In the genomic region with DNA sequence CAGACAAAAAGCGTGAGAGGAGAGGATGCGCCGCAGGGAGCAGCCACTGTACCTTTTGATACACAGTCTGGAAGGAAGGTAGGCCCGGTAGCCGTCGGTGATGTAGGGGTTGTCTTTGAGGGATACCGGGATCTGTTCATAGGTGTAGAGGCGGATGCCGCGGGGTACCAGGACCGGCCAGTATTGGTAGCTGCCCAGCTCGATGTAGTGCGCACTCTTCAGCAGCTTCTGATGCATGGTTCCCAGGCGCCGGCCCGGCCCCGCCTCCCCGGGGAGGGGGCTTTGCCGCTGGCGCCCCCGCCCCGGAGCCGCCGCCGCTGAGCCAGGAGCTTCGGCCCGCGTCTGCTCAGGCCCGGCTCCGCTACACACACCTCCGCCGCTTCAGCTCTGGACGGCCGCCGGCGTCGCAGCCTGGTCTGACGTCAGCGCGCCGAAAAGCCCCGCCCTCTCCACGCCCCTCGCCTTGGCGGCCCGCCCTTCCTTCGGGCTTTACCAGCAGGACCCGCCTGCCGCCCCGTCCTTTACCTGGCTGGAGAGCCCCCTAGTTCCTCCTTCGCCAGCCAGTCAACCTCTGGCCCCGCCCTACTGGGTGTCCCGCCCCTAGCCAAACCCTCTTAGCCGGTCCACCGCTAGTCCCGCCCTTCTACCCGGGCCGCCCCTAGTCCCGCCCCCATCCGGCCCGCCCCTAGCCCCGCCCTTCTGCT, we compare ENCODE assay signal across 8 mouse cellular contexts. TPM values are rescaled to one million over a fixed set of nuclear protein-coding genes. Genes with fewer than 3 reads are reported as not detected.
A peak's percentile ranks its signal among the peaks of the same experiment; 100 is the strongest.
DNase-seq lines count a peak whose midpoint lies in the region; ATAC-seq lines count a peak whose summit lies in the region.

A gene (minus strand): TSS at position 390 of the 704 bp plus-strand sequence.

- H3K4me1 ChIP-seq in brown adipose tissue, adult 24 weeks (ENCODE audit: control insufficient read depth, insufficient read depth, insufficient read length, low read length): peaks cover 5% of the 10 kb centered on the region; the same call in 1 of the 2 replicates
- H3K4me1 ChIP-seq in heart, embryonic 14.5 days (ENCODE audit: control insufficient read depth in 2 of 2, insufficient read depth in 2 of 2, low read length in 2 of 2): no peaks in the 10 kb centered on the region; a peak in 1 of 4 replicates
- H3K4me1 ChIP-seq in liver, embryonic 13.5 days (replicated peaks): peaks cover 22% of the 10 kb centered on the region
- H3K4me1 ChIP-seq in stomach, embryonic 16.5 days (ENCODE audit: control insufficient read depth, insufficient read depth, low read length): peaks cover 4% of the 10 kb centered on the region; the same call in 1 of the 2 replicates

- peak within 1 kb of the TSS; percentile 85 for H3K4me2 ChIP-seq in heart, embryonic 14.5 days (ENCODE audit: low read length)
- H3K4me2 ChIP-seq in liver, embryonic 13.5 days: peak within 1 kb of the TSS; percentile 98
- peak within 1 kb of the TSS; percentile 72 for H3K4me2 ChIP-seq in stomach, embryonic 16.5 days (ENCODE audit: low read depth, low read length)

- H3K36me3 ChIP-seq in heart, embryonic 14.5 days (ENCODE audit: control insufficient read depth, insufficient read depth, low read length): no peaks in the 10 kb centered on the region
- H3K36me3 ChIP-seq in liver, embryonic 13.5 days: no peaks in the 10 kb centered on the region
- H3K36me3 ChIP-seq in stomach, embryonic 16.5 days (ENCODE audit: control insufficient read depth, insufficient read depth, low read length): no peaks in the 10 kb centered on the region

- no peaks in the 10 kb centered on the region for H3K9me3 ChIP-seq in heart, embryonic 14.5 days (ENCODE audit: control insufficient read depth, low read length)
- no peaks in the 10 kb centered on the region for H3K9me3 ChIP-seq in liver, embryonic 13.5 days (replicated peaks)
- no peaks in the 10 kb centered on the region for H3K9me3 ChIP-seq in stomach, embryonic 16.5 days (replicated peaks; ENCODE audit: control insufficient read depth, low read length)

- peak within 1 kb of the TSS; percentile 69 for H3K4me3 ChIP-seq in brown adipose tissue, adult 24 weeks (ENCODE audit: insufficient read depth, low read depth, low read length)
- peak within 1 kb of the TSS; percentile 57 to 58 for H3K4me3 ChIP-seq in heart, embryonic 14.5 days (ENCODE audit: control insufficient read depth in 1 of 2, insufficient read depth in 1 of 2, low read depth in 1 of 2, low read length in 2 of 2)
- peak within 1 kb of the TSS; percentile 73 for H3K4me3 ChIP-seq in liver, embryonic 13.5 days (replicated peaks)
- peak within 1 kb of the TSS; percentile 74 for H3K4me3 ChIP-seq in stomach, embryonic 16.5 days (replicated peaks; ENCODE audit: low read length)

- no peaks in the 10 kb centered on the region for H3K27me3 ChIP-seq in heart, embryonic 14.5 days (ENCODE audit: control insufficient read depth, insufficient read depth, low read length)
- H3K27me3 ChIP-seq in liver, embryonic 13.5 days: peaks cover 24% of the 10 kb centered on the region
- H3K27me3 ChIP-seq in stomach, embryonic 16.5 days (ENCODE audit: control insufficient read depth, insufficient read depth, low read length): no peaks in the 10 kb centered on the region

- WGBS in heart, embryonic 14.5 days: under 1% methylated on average over 59 of the region's 62 CpGs
- under 1% methylated on average over 62 of the region's 62 CpGs for WGBS in liver, embryonic 13.5 days (ENCODE audit: insufficient replicate concordance)
- WGBS in stomach, embryonic 16.5 days: under 1% methylated on average over 57 of the region's 62 CpGs

- H3K9ac ChIP-seq in heart, embryonic 14.5 days (ENCODE audit: low read length): peak within 1 kb of the TSS; percentile 76
- H3K9ac ChIP-seq in liver, embryonic 13.5 days: peak within 1 kb of the TSS; percentile 78
- peak within 1 kb of the TSS; percentile 74 for H3K9ac ChIP-seq in stomach, embryonic 16.5 days (ENCODE audit: low read length)

- no peak within 1 kb of the TSS for H3K27ac ChIP-seq in brown adipose tissue, adult 24 weeks (replicated peaks; ENCODE audit: low read depth, low read length)
- H3K27ac ChIP-seq in heart, embryonic 14.5 days (replicated peaks in 1 of 2; ENCODE audit: control insufficient read depth in 1 of 2, insufficient read depth in 1 of 2, low read depth in 2 of 2, low read length in 2 of 2): 0 out of 4 replicates have a peak within 1 kb of the TSS, but pooled peaks of 1 of the 2 experiments have one; percentile 46
- peak within 1 kb of the TSS; percentile 50; the same call in 1 of the 2 replicates for H3K27ac ChIP-seq in liver, embryonic 13.5 days
- peak within 1 kb of the TSS; percentile 52; the same call in 1 of the 2 replicates for H3K27ac ChIP-seq in stomach, embryonic 16.5 days (ENCODE audit: low read length)

- DNase-seq in CD4-positive, CD25-positive, alpha-beta regulatory T cell, adult 2 months (ENCODE audit: low read depth, low spot score): peak; percentile 95
- DNase-seq in fibroblast of lung, adult 2 months (ENCODE audit: low read depth): peak; percentile 68
- DNase-seq in kidney, postnatal 14 days: peak; percentile 98
- peak; percentile 94 for DNase-seq in liver, embryonic 13.5 days
- peak; percentile 97 for DNase-seq in neural tube, embryonic 10.5 days (ENCODE audit: extremely low spot score, low spot score)

- ATAC-seq in heart, embryonic 14.5 days (ENCODE audit: insufficient number of reproducible peaks, insufficient read depth, low FRiP score, low read depth): peak; percentile 98
- ATAC-seq in liver, embryonic 13.5 days (ENCODE audit: low read depth): peak; percentile 97
- ATAC-seq in stomach, embryonic 16.5 days (ENCODE audit: insufficient read depth, low FRiP score): peak; percentile 99

RNA-seq across cellular contexts. Expression of the gene that starts here (rescaled TPM):
- 2.0 and 2.6 TPM in 2 replicates for polyA plus RNA-seq in brown adipose tissue, adult 24 weeks (2012; ENCODE audit: insufficient read depth, insufficient read length, missing spikeins)
- polyA plus RNA-seq in heart, embryonic 14.5 days (2014; fragmentation: Nextera tagmentation; extraction: Ambion mirVana): 0.70 and 2.6 TPM in 2 replicates
- 0.75 and 1.2 TPM in 2 replicates for polyA plus RNA-seq in liver, embryonic 13.5 days (2015; fragmentation: Nextera tagmentation; extraction: Ambion mirVana)
- polyA plus RNA-seq in stomach, embryonic 16.5 days (2015; fragmentation: Nextera tagmentation; extraction: Ambion mirVana): 1.4 and 2.0 TPM in 2 replicates
